Mouse (Mus musculus): Measurements from ENCODE around the gene Adamts2. TPM values are rescaled to one million over a fixed set of nuclear protein-coding genes. Genes with fewer than 3 reads are reported as not detected.

Gene Adamts2
- polyA plus RNA-seq, 1 experiment from 2014 or later, result 11.7 TPM

DNA sequence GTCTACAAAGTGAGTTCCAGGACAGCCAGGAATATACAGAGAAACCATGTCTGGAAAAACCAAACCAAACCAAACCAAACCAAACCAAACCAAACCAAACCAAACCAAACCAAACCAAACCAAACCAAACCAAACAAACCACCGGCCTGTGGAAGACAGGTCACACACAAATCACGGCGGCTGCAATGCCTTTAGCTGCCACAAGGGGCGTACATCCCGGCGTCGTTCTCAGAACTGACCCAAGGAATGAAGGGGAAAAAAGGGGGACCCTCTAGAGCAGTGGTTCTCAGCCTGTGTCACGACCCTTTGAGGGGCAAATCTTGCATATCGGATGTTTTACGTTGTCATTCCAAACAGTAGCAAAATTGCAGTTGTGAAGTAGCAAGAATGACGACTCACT is 12.8 kb upstream of the Adamts2 start:
- H3K4me1 ChIP-seq (ENCODE audit: control insufficient read depth, insufficient read depth, low read length), result no peaks in the 10 kb centered on the region
- H3K9me3 ChIP-seq (ENCODE audit: control insufficient read depth, low read depth, low read length), result no peaks in the 10 kb centered on the region
- no peaks in the 10 kb centered on the region for H3K27me3 ChIP-seq (ENCODE audit: control insufficient read depth, insufficient read depth, low read length)
- no peak overlapping the region for H3K4me2 ChIP-seq (replicated peaks; ENCODE audit: low read depth, low read length)
- no peak overlapping the region for H3K27ac ChIP-seq (ENCODE audit: low read length)
- no peak overlapping the region for H3K9ac ChIP-seq (replicated peaks; ENCODE audit: low read depth, low read length)
- no peak overlapping the region for H3K4me3 ChIP-seq (ENCODE audit: low read depth, low read length)
- 37% methylated on average over 11 of the region's 11 CpGs for WGBS
- no peak for ATAC-seq (ENCODE audit: insufficient number of reproducible peaks, insufficient read depth, low FRiP score, low read depth)
- no peaks in the 10 kb centered on the region for H3K36me3 ChIP-seq (ENCODE audit: control insufficient read depth, insufficient read depth, low read length)

GRCm38 (mm10) chr11:50591053-50591452 is 10.8 kb upstream of the Adamts2 start:
- ATAC-seq (ENCODE audit: insufficient number of reproducible peaks, insufficient read depth, low FRiP score, low read depth), result no peak
- WGBS, result 61% methylated on average over 13 of the region's 13 CpGs
- Histone ChIP-seq H3K27me3 (ENCODE audit: control insufficient read depth, insufficient read depth, low read length) (no peaks in the 10 kb centered on the region), H3K4me3 (ENCODE audit: low read depth, low read length) (no peak overlapping the region), H3K9ac (replicated peaks; ENCODE audit: low read depth, low read length) (no peak overlapping the region), H3K4me2 (replicated peaks; ENCODE audit: low read depth, low read length) (no peak overlapping the region), H3K4me1 (ENCODE audit: control insufficient read depth, insufficient read depth, low read length) (no peaks in the 10 kb centered on the region), H3K9me3 (ENCODE audit: control insufficient read depth, low read depth, low read length) (no peaks in the 10 kb centered on the region), H3K36me3 (ENCODE audit: control insufficient read depth, insufficient read depth, low read length) (no peaks in the 10 kb centered on the region), H3K27ac (ENCODE audit: low read length) (no peak overlapping the region)

GRCm38 (mm10) chr11:50592892-50593553 is 8.9 kb upstream of the Adamts2 start:
- no peak for ATAC-seq (ENCODE audit: insufficient number of reproducible peaks, insufficient read depth, low FRiP score, low read depth)
- H3K27me3 ChIP-seq (ENCODE audit: control insufficient read depth, insufficient read depth, low read length), result no peaks in the 10 kb centered on the region
- no peaks in the 10 kb centered on the region for H3K4me1 ChIP-seq (ENCODE audit: control insufficient read depth, insufficient read depth, low read length)
- H3K4me2 ChIP-seq (replicated peaks; ENCODE audit: low read depth, low read length), result no peak overlapping the region
- no peak overlapping the region for H3K27ac ChIP-seq (ENCODE audit: low read length)
- H3K9me3 ChIP-seq (ENCODE audit: control insufficient read depth, low read depth, low read length), result no peaks in the 10 kb centered on the region
- 78% methylated on average over 16 of the region's 16 CpGs for WGBS
- no peak overlapping the region for H3K4me3 ChIP-seq (ENCODE audit: low read depth, low read length)
- H3K9ac ChIP-seq (replicated peaks; ENCODE audit: low read depth, low read length), result no peak overlapping the region
- no peaks in the 10 kb centered on the region for H3K36me3 ChIP-seq (ENCODE audit: control insufficient read depth, insufficient read depth, low read length)

GRCm38 (mm10) chr11:50596571-50596970 is 5.3 kb upstream of the Adamts2 start:
- Histone ChIP-seq H3K9ac (replicated peaks; ENCODE audit: low read depth, low read length) (no peak overlapping the region), H3K36me3 (ENCODE audit: control insufficient read depth, insufficient read depth, low read length) (no peaks in the 10 kb centered on the region), H3K4me1 (ENCODE audit: control insufficient read depth, insufficient read depth, low read length) (no peaks in the 10 kb centered on the region), H3K4me3 (ENCODE audit: low read depth, low read length) (no peak overlapping the region), H3K9me3 (ENCODE audit: control insufficient read depth, low read depth, low read length) (no peaks in the 10 kb centered on the region), H3K27ac (ENCODE audit: low read length) (no peak overlapping the region), H3K4me2 (replicated peaks; ENCODE audit: low read depth, low read length) (no peak overlapping the region), H3K27me3 (ENCODE audit: control insufficient read depth, insufficient read depth, low read length) (no peaks in the 10 kb centered on the region)
- WGBS, result 72% methylated on average over 2 of the region's 2 CpGs
- no peak for ATAC-seq (ENCODE audit: insufficient number of reproducible peaks, insufficient read depth, low FRiP score, low read depth)

GRCm38 (mm10) chr11:50599156-50599555 is 2.7 kb upstream of the Adamts2 start:
- H3K36me3 ChIP-seq (ENCODE audit: control insufficient read depth, insufficient read depth, low read length), result no peaks in the 10 kb centered on the region
- H3K9ac ChIP-seq (replicated peaks; ENCODE audit: low read depth, low read length), result no peak overlapping the region
- H3K4me1 ChIP-seq (ENCODE audit: control insufficient read depth, insufficient read depth, low read length), result 0 out of 2 replicates have a peak, but pooled peaks cover 7% of the 10 kb centered on the region
- ATAC-seq (ENCODE audit: insufficient number of reproducible peaks, insufficient read depth, low FRiP score, low read depth), result no peak
- 61% methylated on average over 2 of the region's 2 CpGs for WGBS
- H3K4me3 ChIP-seq (ENCODE audit: low read depth, low read length), result no peak overlapping the region
- no peak overlapping the region for H3K27ac ChIP-seq (ENCODE audit: low read length)
- H3K4me2 ChIP-seq (replicated peaks; ENCODE audit: low read depth, low read length), result no peak overlapping the region
- H3K9me3 ChIP-seq (ENCODE audit: control insufficient read depth, low read depth, low read length), result no peaks in the 10 kb centered on the region
- H3K27me3 ChIP-seq (ENCODE audit: control insufficient read depth, insufficient read depth, low read length), result peaks cover 10% of the 10 kb centered on the region; the same call in 1 of the 2 replicates

DNA sequence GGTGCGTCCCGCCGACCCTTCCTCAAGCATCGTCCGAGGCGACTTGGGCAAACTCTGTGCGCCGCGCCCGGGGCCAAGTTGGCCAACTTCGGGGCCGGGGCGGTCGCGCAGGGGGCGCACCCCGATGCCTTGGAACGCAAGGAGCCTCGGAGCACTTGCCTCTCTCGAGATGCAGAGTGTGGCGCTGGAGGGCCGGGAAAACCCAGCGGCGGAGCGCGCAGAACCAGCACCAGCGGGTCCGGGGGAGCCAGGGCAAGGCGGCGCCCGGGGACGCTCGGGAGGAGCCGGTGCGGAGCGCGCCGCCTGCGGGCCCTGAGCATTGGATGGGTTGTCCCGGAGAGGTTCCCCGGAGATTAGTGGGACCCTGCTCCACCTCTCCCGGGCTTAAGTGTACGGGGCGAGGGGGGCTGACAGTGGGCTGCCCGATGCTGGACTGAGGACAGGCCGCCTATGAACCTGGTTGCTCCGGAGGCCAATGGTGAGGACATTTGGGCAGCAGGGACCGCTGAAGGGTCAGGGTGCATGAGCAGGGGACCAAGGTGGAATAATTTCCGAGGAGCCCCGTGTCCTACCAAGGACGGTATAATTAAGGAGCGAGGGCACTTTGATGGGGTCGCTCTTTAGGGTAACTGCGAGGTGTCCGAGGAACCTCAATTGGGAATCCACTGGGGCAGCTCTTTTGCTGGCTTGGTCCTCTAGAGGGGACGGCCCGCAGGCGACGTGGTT is 635 bp downstream of the Adamts2 start:
- WGBS, result under 1% methylated on average over 59 of the region's 59 CpGs
- Histone ChIP-seq H3K4me2 (replicated peaks; ENCODE audit: low read depth, low read length) (peak overlapping the region; percentile 77), H3K9ac (replicated peaks; ENCODE audit: low read depth, low read length) (peak overlapping the region; percentile 33), H3K27ac (ENCODE audit: low read length) (peak overlapping the region; percentile 45; the same call in 1 of the 2 replicates), H3K27me3 (ENCODE audit: control insufficient read depth, insufficient read depth, low read length) (peaks cover 13% of the 10 kb centered on the region; the same call in 1 of the 2 replicates), H3K4me1 (ENCODE audit: control insufficient read depth, insufficient read depth, low read length) (0 out of 2 replicates have a peak, but pooled peaks cover 7% of the 10 kb centered on the region), H3K36me3 (ENCODE audit: control insufficient read depth, insufficient read depth, low read length) (no peaks in the 10 kb centered on the region), H3K4me3 (ENCODE audit: low read depth, low read length) (peak overlapping the region; percentile 68), H3K9me3 (ENCODE audit: control insufficient read depth, low read depth, low read length) (no peaks in the 10 kb centered on the region)
- 0 out of 2 replicates have a peak, but pooled peaks have one; percentile 14 for ATAC-seq (ENCODE audit: insufficient number of reproducible peaks, insufficient read depth, low FRiP score, low read depth)

GRCm38 (mm10) chr11:50603082-50603910 is 1.4 kb downstream of the Adamts2 start:
- 1% methylated on average over 50 of the region's 52 CpGs for WGBS

DNA sequence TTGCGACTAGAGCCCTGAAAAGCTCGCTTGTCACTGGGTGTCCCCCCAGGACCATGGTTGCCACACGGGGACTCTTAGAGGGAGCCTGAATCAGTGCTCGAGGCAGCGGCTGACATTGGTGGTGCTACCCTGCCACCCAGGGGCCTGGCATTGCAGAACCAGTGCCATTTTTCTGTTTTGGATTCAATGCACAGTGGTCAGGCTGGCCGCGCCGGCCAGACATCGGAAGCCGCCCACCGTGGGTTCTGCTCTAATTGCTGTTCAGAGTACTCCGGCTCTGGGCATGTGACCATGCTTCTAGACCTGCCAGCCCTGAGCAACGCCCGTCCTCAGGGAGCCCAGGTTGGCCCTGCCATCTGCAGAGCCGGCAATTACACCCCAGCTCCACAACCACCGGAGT is 2.5 kb downstream of the Adamts2 start:
- Histone ChIP-seq H3K4me3 (ENCODE audit: low read depth, low read length) (no peak overlapping the region), H3K27ac (ENCODE audit: low read length) (no peak overlapping the region), H3K9ac (replicated peaks; ENCODE audit: low read depth, low read length) (no peak overlapping the region), H3K4me2 (replicated peaks; ENCODE audit: low read depth, low read length) (peak overlapping the region; percentile 77; the same call in 1 of the 2 replicates), H3K36me3 (ENCODE audit: control insufficient read depth, insufficient read depth, low read length) (no peaks in the 10 kb centered on the region), H3K4me1 (ENCODE audit: control insufficient read depth, insufficient read depth, low read length) (0 out of 2 replicates have a peak, but pooled peaks cover 7% of the 10 kb centered on the region), H3K27me3 (ENCODE audit: control insufficient read depth, insufficient read depth, low read length) (peaks cover 13% of the 10 kb centered on the region; the same call in 1 of the 2 replicates), H3K9me3 (ENCODE audit: control insufficient read depth, low read depth, low read length) (no peaks in the 10 kb centered on the region)
- 75% methylated on average over 16 of the region's 16 CpGs for WGBS
- no peak for ATAC-seq (ENCODE audit: insufficient number of reproducible peaks, insufficient read depth, low FRiP score, low read depth)

More at GRCm38 (mm10) chr11:50603082-50603910, 1.4 kb downstream of the Adamts2 start:
- Histone ChIP-seq H3K27me3 (ENCODE audit: control insufficient read depth, insufficient read depth, low read length) (peaks cover 13% of the 10 kb centered on the region; the same call in 1 of the 2 replicates), H3K9ac (replicated peaks; ENCODE audit: low read depth, low read length) (peak overlapping the region; percentile 33; the same call in 1 of the 2 replicates), H3K4me3 (ENCODE audit: low read depth, low read length) (peak overlapping the region; percentile 68), H3K36me3 (ENCODE audit: control insufficient read depth, insufficient read depth, low read length) (no peaks in the 10 kb centered on the region), H3K4me1 (ENCODE audit: control insufficient read depth, insufficient read depth, low read length) (0 out of 2 replicates have a peak, but pooled peaks cover 7% of the 10 kb centered on the region), H3K9me3 (ENCODE audit: control insufficient read depth, low read depth, low read length) (no peaks in the 10 kb centered on the region), H3K4me2 (replicated peaks; ENCODE audit: low read depth, low read length) (peak overlapping the region; percentile 77), H3K27ac (ENCODE audit: low read length) (no peak overlapping the region)
- peak; percentile 59; the same call in 1 of the 2 replicates for ATAC-seq (ENCODE audit: insufficient number of reproducible peaks, insufficient read depth, low FRiP score, low read depth)

All from stomach, embryonic 14.5 days (tissue).